Mouse (Mus musculus) G1E-ER4 (cell line): ENCODE measurements around the gene Lep. TPM values are rescaled to one million over a fixed set of nuclear protein-coding genes. Genes with fewer than 3 reads are reported as not detected.

Experiments used
- GATA1 ChIP-seq: IDR thresholded peaks from one replicate; pipeline ENCODE4 v1.8.0; 2012; ENCODE audit warnings: low read length, inconsistent platforms
- polyA plus RNA-seq: library from polyadenylated mRNA; stranded (reverse); fragments of >175 nt; gene quantifications from 2 replicates; pipeline ENCODE4 v1.2.3, GENCODE M21; 2012

Gene Lep
- polyA plus RNA-seq: not detected in 2 replicates

DNA sequence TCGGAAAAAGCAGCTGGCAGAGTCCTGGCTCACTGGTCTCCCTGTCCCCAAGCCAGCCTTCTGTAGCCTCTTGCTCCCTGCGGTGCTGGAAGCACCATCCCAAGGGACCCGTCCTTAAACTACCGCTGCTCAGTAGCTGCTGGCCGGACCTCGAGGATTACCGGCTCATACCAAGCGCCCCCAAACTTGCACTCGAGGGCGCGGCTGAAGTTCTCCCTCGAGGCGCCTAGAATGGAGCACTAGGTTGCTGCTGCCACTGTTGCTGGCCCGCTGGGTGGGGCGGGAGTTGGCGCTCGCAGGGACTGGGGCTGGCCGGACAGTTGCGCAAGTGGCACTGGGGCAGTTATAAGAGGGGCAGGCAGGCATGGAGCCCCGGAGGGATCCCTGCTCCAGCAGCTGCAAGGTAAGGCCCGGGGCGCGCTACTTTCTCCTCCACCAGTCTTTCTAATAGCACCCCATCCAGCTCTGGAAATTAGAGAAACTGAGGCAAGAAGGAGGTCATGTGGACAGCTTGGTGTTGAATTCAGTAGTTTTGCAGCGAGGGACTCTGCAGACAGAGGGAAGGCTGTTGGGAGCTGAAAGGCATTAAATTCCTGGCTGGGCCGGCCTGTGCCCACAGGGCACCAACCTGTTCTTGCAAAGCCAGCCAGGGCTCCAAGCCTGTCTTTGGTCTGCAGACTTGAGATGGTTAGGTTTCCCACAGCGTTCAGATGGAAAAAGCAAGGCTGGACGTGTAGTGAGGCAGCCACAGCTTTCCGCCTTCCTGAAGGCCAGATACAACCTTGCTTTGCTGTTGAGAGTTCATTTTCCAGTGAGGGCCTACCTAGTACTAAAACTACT, at the start of gene Lep:
TSS of gene Lep (plus strand) at position 375 of the 840 bp plus-strand sequence.
- TF ChIP-seq GATA1: no peak

DNA sequence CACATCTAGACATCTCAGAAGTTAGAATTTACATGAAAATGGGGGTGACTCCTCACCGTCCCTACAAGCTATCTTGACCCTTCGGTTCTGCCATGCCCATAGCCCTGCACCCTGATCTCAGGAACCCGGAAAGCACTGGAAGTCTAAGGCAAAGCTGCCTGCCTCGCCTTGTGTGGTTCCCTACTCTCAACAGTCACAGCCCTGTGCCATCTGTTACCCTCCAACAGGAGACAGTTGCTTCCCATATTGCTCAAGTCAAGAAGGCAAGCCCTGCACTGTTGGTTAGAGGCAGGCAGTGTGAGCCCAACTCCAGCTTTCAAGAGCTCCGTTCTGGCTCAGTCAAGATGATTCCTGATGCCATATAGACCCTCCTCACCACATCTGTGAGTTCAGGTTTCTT, 48.4 kb upstream of the Lep start:
- TF ChIP-seq GATA1: no peak

DNA sequence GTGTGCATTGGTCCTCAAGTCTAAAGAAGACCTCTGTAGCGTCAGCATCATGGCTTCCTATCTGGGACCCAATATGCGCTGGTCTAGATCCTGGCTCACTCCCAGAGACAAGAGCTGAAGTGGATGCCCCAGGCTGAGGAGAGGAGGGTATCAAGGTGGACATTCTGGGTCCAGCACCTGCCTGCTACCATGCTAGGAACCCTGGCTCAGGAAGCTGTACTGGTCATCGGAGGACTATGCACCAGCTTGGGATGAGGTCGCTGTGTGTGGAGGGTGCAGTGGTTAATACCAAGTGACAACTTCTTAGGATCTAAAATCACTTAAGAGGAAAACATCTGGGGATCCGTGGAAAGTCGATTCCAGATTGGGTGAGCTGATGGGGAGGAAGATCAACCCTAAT, 46.8 kb upstream of the Lep start:
- TF ChIP-seq GATA1: no peak

DNA sequence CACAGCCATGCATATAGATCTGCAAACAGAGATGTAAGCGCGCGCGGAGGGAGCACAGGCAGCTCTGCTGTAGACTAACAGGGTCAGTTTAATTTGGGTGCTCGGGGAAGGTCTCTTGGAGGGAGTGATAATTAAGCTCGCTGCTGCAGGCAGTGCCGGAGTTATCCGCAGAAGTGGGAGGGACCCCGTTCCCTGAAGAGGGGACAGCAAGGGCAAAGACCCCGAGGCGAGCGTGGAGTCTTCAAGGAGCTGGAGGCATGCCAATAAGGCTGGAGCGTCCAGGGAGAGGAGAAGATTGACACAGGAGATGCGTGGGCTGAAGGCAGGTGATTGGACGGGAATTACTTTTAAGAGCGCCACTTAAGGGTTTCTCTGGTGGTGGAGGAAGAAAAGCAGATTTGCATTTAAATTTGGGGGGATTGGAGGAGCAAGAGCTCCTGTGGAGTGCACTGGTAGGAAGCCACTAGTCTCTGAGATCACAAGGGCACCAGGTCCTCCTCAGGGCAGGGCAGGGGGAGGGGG, 43.1 kb upstream of the Lep start:
- no peak for TF ChIP-seq GATA1

DNA sequence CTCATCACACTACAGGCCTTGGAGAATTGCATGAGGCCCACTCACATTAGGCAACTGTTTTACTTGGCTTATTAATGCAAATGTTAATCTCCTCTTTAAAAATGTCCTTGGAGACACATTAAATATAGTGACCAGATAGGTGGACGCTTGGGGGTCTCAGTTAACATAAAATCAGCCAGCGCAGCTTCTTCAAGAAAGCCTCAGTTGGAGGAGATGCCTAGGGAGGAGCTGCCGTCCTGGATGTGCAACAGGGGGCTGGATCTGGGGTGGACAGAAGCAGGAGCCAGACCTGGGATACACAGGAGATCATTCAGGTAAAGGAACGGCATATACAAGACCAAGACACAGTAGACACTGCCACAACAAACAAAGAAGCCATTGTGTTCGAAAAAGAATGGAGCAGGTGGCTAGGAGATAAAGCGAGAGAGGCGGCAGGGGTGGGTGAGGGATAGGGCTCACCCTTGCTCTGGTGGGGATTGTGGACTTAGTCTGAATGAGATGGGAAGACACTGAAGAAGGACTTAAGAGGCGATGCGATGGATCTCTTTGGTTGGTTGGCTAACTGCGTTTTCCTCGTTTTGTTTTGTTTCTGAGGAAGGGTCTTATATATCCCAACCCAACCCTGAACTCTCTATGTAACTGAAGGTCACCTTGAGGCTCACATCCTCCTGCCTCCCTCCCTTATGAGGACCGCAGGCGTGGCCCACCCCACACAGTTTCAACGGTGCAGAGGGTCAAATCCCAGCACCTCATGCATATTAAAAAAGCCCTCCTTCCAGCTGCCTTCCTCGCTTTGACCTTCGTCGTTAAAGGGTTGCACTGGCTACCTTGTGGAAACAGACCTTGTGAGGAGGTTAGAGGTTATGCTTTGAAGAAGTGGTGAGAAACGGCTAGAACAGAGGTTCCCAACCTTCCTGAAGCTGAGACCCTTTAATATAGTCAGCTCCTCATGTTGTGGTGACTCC, 40.0 kb upstream of the Lep start:
- TF ChIP-seq GATA1: no peak

DNA sequence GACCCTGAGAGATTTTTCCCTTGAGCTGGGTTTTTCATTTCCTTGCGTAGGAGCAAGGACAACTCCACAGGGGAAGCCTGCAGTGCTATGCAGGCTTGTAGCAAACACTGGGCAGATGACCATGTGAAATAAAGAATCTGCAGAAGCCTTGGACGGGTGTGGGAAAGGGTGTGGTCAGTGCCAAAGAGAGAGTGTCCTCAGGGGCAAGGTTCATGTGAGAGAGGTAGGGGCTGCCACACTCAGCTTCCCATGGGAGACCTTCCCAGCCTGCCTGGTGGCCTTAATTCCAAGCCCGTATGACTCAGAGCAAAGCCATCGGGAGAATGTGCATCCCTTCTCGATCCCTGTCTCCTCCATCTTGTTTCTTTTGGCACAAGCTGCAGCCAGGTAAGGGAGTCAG, 39.1 kb upstream of the Lep start:
- TF ChIP-seq GATA1: no peak

DNA sequence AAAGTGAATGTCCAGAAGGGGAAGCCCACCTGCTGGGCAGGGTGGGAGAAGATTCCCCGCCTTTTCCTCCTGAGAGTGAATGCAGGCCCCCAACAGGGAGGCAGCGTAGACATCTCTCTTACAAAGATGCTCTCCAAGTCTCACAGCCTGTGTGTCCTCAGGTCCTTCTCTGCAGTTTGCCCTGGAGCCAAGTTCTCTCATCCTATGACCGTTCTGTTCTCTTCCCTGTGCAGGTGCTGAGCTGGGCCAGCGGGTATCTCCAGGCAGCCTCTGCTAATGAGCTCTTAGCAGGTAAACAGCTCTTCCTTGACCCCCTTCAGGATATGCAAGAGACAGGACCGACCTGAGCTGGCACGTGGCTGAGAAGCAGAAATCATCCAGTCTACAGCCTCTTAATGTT, 38.5 kb upstream of the Lep start:
- no peak for TF ChIP-seq GATA1

DNA sequence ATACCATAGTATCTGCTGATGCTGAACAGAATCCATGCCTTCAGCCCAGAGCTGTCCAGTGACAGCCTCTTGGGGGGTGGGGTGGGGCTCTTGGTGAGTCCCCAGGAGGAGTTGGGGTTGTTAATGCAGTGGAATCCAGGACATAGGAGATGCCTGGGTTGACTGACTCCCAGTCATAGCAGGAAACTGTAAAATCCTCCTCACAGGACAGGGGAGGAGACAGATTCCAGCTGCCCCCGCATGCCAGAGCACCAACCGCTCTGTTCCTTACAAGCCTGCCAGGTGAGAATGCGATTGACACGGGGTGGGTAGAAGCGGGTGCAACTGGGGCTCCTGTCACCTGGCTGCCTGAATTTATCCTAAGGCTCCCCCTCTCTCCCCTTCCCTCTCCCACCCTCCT, 37.9 kb upstream of the Lep start:
- TF ChIP-seq GATA1: no peak

DNA sequence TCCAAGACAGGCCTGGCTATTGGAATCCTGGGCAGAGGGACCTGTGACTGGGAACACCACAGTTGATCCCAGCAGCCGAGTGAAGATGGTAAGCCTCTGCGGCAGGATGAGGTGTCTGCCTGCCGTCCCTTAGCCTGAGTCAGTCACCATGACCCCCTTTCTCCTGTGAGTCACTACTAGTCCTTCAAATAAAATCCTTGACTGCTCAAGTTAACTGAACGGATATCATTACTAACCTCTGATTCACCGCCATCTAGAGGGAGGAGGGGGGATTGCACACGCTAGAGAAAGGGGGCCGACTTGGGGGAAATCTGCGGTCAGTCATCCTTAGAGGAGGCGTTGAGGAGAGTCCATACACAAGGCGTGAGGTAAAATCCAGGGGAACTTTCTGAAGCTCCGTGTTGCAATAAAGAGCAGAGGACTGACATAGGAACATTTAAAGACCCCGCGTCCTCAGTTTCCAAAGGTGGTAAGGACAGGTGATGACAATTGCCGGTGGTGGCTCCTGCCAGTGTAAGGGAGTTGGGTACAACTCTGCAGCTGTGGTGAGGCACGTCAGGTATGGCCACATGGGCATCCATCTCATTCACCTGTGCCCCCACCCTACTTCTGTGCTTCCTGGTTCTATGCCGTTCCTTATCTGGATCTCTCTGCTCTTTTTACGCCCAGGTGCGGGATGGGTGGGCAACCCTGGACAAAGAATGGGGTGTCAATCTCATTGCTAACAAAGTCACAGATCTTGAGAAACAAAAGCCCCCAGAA, 36.6 kb upstream of the Lep start:
- TF ChIP-seq GATA1: no peak

DNA sequence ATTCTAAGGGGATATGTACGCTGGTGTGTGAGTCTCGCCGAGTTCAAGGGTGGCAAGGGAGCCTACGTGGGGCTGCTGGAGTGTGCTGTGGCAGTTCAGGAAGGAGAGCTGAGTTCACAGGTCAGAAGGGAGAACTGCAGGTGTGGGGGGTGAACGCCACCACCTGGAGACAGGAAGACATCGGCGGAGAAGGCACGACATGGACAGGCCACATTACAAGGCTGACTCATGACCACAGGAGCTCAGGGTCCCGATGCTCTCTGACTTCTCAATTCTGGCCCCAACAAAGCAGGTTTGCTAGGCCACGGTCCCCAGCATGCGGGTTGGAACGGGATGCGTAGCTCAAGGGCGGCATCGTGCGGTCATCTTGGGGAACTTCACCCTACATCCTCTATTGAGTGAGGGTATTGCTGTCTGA, 36.0 kb upstream of the Lep start:
- TF ChIP-seq GATA1: no peak

DNA sequence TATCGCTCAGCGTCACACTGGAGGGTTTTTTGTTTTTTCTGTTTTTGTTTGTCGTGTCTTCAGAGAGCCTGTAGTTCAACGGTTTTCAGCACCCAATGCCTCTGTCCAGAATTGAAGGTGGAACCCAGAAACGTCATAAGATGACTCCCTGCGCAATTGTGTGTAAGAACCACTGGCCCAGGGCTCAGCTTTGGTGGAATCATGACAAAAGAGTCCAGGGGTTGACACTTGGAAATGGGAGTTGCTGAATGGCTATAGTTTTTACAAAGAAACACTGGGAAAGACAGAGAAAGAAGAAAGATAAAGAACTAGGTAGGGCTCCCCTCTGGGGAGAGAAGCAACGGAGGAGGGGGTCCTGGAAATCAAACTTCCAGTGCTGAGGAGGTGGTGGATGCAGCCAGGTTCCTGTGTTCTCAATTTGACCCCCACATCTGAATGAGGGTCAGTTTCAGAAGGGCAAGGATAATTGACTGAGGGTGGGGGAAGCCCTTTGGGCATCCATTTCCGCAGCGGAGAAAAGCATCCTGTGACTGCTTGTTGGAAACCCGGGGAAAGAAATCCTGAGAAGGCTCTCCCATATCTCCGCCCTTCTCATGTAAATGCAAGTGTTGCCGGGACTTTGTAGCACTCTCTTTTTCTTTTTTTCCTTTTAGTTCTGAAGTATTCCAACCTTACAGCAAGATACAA, 34.1 kb upstream of the Lep start:
- TF ChIP-seq GATA1: no peak

DNA sequence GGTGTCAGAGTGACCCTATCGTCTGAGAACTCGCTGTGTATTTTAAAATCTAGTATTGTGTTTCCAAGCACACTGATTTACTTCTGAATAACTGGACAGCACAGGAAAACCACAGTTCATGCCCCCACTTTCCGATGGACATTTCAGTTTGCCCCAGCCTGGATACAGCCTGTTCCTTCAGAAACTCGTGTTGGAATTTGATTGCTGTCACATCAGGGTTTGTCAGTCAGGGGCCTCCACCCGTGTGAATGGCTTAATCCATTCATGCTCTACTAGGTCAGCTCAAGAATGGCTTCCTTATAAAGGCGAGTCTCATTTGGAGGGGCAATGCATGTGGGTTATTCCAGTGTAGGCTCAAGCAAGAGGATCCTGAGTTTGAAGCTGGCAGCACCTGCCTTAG, 33.3 kb upstream of the Lep start:
- TF ChIP-seq GATA1: no peak

DNA sequence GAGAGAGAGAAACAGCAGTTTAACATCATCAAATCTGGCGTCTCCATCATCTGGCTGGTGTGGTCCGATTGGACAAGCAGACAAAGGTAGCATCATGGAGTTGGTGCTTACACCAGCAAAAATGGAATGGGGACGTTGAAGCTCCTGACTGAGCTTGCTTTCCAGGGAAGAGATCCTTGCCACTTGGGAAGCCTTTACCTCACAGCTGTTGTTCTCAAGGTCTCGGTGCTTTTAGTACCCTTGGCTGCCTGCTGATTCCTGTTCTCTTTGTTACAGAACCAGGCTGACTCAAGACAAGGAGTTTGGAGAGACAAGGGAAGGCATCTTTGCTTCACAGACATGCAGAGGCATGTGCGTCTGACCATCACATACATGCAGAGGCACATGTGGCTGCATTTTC, 31.9 kb upstream of the Lep start:
- TF ChIP-seq GATA1: no peak

DNA sequence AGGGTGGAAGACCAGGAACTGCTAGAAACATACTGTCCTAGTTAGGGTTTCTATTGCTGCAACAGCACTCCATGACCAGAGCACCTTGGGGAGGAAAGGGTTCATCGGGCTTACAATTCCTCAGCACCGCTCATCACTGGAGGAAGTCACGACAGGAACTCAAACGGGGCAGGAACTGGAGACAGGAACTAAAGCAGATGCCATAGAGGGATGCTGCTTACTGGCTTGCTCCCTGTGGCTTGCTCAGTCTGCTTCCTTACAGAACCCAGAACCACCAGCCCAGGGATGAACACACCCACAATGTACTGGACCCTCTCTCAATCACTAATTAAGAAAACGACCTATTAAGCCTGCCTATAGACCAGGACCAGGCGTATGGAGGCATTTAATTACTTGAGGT, 30.5 kb upstream of the Lep start:
- TF ChIP-seq GATA1: no peak

DNA sequence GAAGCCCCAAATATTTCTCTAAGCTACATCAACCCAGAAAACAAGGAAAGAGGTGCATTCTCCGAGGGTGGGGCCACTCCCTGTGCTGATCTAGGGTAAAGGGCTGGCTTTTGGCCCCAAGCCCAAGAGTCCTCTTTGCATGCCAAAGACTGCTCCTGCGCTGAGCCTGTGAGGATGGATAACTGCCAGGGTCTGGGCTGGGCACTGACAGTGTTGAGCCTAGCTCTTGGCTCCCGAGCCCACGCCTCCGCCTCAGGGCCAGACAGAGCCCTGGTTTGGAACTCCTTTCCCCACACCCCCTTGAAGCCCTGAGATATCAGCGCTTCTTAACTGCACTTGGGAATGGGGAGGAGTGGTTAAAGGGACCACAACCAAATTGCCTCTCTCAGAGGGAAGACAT, 28.8 kb upstream of the Lep start:
- no peak for TF ChIP-seq GATA1
